Mouse (Mus musculus): ENCODE data around the gene Col28a1. TPM values are rescaled to one million over a fixed set of nuclear protein-coding genes. Genes with fewer than 3 reads are reported as not detected.

The Col28a1 gene
- polyA plus RNA-seq, 1 experiment from 2014 or later = 0.32 TPM

DNA sequence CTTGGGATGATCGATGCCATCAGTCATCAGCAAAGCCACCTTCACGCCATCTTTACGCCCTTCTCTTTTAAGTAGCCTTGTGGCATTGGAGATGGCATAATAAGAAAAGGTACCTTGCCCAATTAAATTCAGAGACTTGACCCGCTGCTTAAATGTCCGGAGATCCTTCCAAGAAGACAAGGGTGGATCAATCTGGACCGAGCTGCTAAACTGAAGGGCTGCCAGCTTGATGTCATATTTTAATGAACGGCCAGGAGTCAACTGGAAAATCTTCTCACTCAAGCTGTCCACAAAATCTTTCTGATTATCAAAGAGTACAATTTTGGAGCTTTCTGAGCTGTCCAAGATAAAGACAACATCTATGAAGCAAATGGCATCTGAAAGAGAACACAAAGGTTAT lies 17.1 kb downstream of the Col28a1 start:
- Histone ChIP-seq H3K4me2 (replicated peaks; ENCODE audit: low read depth, low read length) (no peak overlapping the region), H3K27ac (ENCODE audit: low read length) (no peak overlapping the region), H3K9me3 (ENCODE audit: low read length) (no peaks in the 10 kb centered on the region), H3K4me3 (ENCODE audit: low read length) (no peak overlapping the region), H3K9ac (replicated peaks; ENCODE audit: low read length) (no peak overlapping the region), H3K27me3 (ENCODE audit: insufficient read depth, low read length) (no peaks in the 10 kb centered on the region), H3K36me3 (ENCODE audit: insufficient read depth, low read length) (no peaks in the 10 kb centered on the region), H3K4me1 (ENCODE audit: insufficient read depth, low read length) (no peaks in the 10 kb centered on the region)
- WGBS = 94% methylated on average over 7 of the region's 7 CpGs
- no peak for ATAC-seq (ENCODE audit: low FRiP score, low TSS enrichment)

GRCm38 (mm10) chr6:8174062-8174461 lies 18.4 kb downstream of the Col28a1 start:
- 54% methylated on average over 2 of the region's 2 CpGs for WGBS
- ATAC-seq (ENCODE audit: low FRiP score, low TSS enrichment) = peak; percentile 51; the same call in 1 of the 2 replicates
- Histone ChIP-seq H3K4me2 (replicated peaks; ENCODE audit: low read depth, low read length) (no peak overlapping the region), H3K27me3 (ENCODE audit: insufficient read depth, low read length) (no peaks in the 10 kb centered on the region), H3K9me3 (ENCODE audit: low read length) (no peaks in the 10 kb centered on the region), H3K9ac (replicated peaks; ENCODE audit: low read length) (no peak overlapping the region), H3K4me1 (ENCODE audit: insufficient read depth, low read length) (no peaks in the 10 kb centered on the region), H3K36me3 (ENCODE audit: insufficient read depth, low read length) (no peaks in the 10 kb centered on the region), H3K4me3 (ENCODE audit: low read length) (no peak overlapping the region), H3K27ac (ENCODE audit: low read length) (no peak overlapping the region)

- Histone ChIP-seq H3K36me3 (ENCODE audit: insufficient read depth, low read length) (no peaks in the 10 kb centered on the region), H3K9me3 (ENCODE audit: low read length) (no peaks in the 10 kb centered on the region), H3K4me1 (ENCODE audit: insufficient read depth, low read length) (no peaks in the 10 kb centered on the region), H3K4me2 (replicated peaks; ENCODE audit: low read depth, low read length) (no peak overlapping the region), H3K4me3 (ENCODE audit: low read length) (no peak overlapping the region), H3K9ac (replicated peaks; ENCODE audit: low read length) (no peak overlapping the region), H3K27ac (ENCODE audit: low read length) (no peak overlapping the region), H3K27me3 (ENCODE audit: insufficient read depth, low read length) (no peaks in the 10 kb centered on the region)
- ATAC-seq (ENCODE audit: low FRiP score, low TSS enrichment) = no peak
- WGBS = 58% methylated on average over 1 of the region's 1 CpGs
These were observed 20.3 kb downstream of the Col28a1 start for GRCm38 (mm10) chr6:8172101-8172500.

DNA sequence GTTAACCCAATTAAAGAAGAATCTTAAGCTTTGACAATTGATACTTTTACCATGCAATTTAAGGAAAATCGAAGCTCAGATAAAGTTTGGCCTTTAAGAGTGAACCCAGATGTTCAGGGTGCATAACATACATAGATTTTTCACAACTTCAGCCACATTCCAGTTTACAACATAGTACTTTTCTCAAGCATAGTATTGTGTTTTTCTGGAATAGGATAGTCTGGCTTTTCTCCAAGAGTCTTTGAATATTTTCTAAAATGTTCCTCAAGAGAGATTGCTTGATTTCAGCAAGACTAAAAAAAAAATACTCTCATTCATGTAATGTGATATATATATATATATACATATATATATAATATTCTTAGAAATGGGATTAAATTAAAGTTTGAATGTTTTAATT lies 27.7 kb downstream of the Col28a1 start:
- no peak overlapping the region for H3K9ac ChIP-seq (replicated peaks; ENCODE audit: low read length)
- no peak overlapping the region for H3K4me2 ChIP-seq (replicated peaks; ENCODE audit: low read depth, low read length)
- no peaks in the 10 kb centered on the region for H3K36me3 ChIP-seq (ENCODE audit: insufficient read depth, low read length)
- no peak overlapping the region for H3K4me3 ChIP-seq (ENCODE audit: low read length)
- no peak overlapping the region for H3K27ac ChIP-seq (ENCODE audit: low read length)
- no peaks in the 10 kb centered on the region for H3K9me3 ChIP-seq (ENCODE audit: low read length)
- H3K4me1 ChIP-seq (ENCODE audit: insufficient read depth, low read length) = no peaks in the 10 kb centered on the region
- ATAC-seq (ENCODE audit: low FRiP score, low TSS enrichment) = no peak
- WGBS = 46% methylated on average over 1 of the region's 1 CpGs
- no peaks in the 10 kb centered on the region for H3K27me3 ChIP-seq (ENCODE audit: insufficient read depth, low read length)

- Histone ChIP-seq H3K4me2 (replicated peaks; ENCODE audit: low read depth, low read length) (no peak overlapping the region), H3K9me3 (ENCODE audit: low read length) (no peaks in the 10 kb centered on the region), H3K4me3 (ENCODE audit: low read length) (no peak overlapping the region), H3K36me3 (ENCODE audit: insufficient read depth, low read length) (no peaks in the 10 kb centered on the region), H3K4me1 (ENCODE audit: insufficient read depth, low read length) (no peaks in the 10 kb centered on the region), H3K27ac (ENCODE audit: low read length) (no peak overlapping the region), H3K27me3 (ENCODE audit: insufficient read depth, low read length) (no peaks in the 10 kb centered on the region), H3K9ac (replicated peaks; ENCODE audit: low read length) (no peak overlapping the region)
- 48% methylated on average over 2 of the region's 2 CpGs for WGBS
- ATAC-seq (ENCODE audit: low FRiP score, low TSS enrichment) = no peak
These were observed 32.4 kb downstream of the Col28a1 start for GRCm38 (mm10) chr6:8160001-8160400.

GRCm38 (mm10) chr6:8157121-8157520 lies 35.3 kb downstream of the Col28a1 start:
- no peaks in the 10 kb centered on the region for H3K9me3 ChIP-seq (ENCODE audit: low read length)
- no peaks in the 10 kb centered on the region for H3K36me3 ChIP-seq (ENCODE audit: insufficient read depth, low read length)
- no peak overlapping the region for H3K4me2 ChIP-seq (replicated peaks; ENCODE audit: low read depth, low read length)
- no peak overlapping the region for H3K9ac ChIP-seq (replicated peaks; ENCODE audit: low read length)
- no peak for ATAC-seq (ENCODE audit: low FRiP score, low TSS enrichment)
- no peak overlapping the region for H3K4me3 ChIP-seq (ENCODE audit: low read length)
- H3K4me1 ChIP-seq (ENCODE audit: insufficient read depth, low read length) = no peaks in the 10 kb centered on the region
- no peak overlapping the region for H3K27ac ChIP-seq (ENCODE audit: low read length)
- no peaks in the 10 kb centered on the region for H3K27me3 ChIP-seq (ENCODE audit: insufficient read depth, low read length)

DNA sequence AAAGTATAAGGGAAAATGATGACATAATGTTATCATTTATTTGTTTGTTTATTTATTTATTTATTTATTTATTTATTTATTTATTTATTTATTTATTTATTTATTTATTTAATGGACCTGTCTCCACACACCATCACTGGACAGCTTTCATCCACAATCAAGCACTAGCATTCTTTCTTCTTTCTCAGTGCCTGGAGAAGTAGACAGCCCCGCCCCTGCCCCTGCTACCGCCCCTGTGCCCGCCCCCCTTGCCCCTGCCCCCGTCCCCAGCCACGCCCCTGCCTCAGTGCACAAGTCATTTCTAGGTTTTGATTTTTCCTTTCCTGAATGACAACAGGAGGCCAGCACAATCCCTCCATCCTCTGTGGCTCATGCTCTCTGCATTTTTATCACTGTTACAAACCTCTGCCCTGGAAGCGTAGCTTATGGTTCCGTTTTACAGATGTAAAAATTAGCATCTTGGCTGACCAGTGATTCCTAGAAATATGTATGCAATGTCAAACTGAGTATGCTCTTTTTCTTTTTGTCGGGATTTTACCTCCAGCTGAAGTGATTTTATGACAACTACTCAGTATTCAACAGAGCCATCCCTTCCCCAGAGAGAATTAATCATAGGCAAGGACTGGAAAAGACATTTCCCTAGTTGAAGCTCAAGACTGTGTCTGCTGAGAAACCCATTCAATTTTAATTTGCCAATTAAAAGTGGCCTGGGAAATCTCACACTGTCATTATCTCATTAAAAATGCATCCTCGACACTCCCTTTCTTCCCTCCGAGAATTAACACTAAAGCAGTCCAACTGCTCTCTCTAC lies 39.7 kb downstream of the Col28a1 start:
- H3K36me3 ChIP-seq (ENCODE audit: insufficient read depth, low read length) = no peaks in the 10 kb centered on the region
- H3K4me1 ChIP-seq (ENCODE audit: insufficient read depth, low read length) = no peaks in the 10 kb centered on the region
- ATAC-seq (ENCODE audit: low FRiP score, low TSS enrichment) = no peak
- no peaks in the 10 kb centered on the region for H3K9me3 ChIP-seq (ENCODE audit: low read length)
- no peaks in the 10 kb centered on the region for H3K27me3 ChIP-seq (ENCODE audit: insufficient read depth, low read length)
- no peak overlapping the region for H3K27ac ChIP-seq (ENCODE audit: low read length)
- H3K4me2 ChIP-seq (replicated peaks; ENCODE audit: low read depth, low read length) = no peak overlapping the region
- H3K9ac ChIP-seq (replicated peaks; ENCODE audit: low read length) = no peak overlapping the region
- WGBS = 59% methylated on average over 10 of the region's 10 CpGs
- H3K4me3 ChIP-seq (ENCODE audit: low read length) = no peak overlapping the region

DNA sequence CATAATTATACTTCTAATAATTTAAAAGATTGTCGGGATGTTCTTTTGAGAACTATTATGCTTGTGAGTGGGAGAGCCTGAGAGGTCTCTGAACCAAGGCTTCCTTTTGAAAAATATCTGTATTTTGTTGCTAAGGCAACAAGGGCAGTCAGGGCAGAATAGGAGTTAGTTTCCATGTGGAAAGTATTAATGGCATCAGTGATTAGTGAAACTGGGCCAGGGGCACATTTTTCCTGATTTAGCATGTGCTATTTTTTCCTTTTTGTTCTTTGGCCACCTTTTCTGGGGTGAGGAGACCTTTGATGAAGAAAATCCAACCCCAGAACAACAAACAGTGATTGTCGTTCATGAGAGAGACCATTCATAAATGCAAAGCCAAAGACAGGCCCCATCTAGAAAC lies 43.5 kb downstream of the Col28a1 start:
- Histone ChIP-seq H3K9me3 (ENCODE audit: low read length) (no peaks in the 10 kb centered on the region), H3K36me3 (ENCODE audit: insufficient read depth, low read length) (no peaks in the 10 kb centered on the region), H3K27me3 (ENCODE audit: insufficient read depth, low read length) (no peaks in the 10 kb centered on the region), H3K4me2 (replicated peaks; ENCODE audit: low read depth, low read length) (no peak overlapping the region), H3K9ac (replicated peaks; ENCODE audit: low read length) (no peak overlapping the region), H3K4me3 (ENCODE audit: low read length) (no peak overlapping the region), H3K4me1 (ENCODE audit: insufficient read depth, low read length) (no peaks in the 10 kb centered on the region), H3K27ac (ENCODE audit: low read length) (no peak overlapping the region)
- no peak for ATAC-seq (ENCODE audit: low FRiP score, low TSS enrichment)
- 81% methylated on average over 2 of the region's 2 CpGs for WGBS

GRCm38 (mm10) chr6:8141881-8142280 lies 50.5 kb downstream of the Col28a1 start:
- no peak for ATAC-seq (ENCODE audit: low FRiP score, low TSS enrichment)
- no peak overlapping the region for H3K27ac ChIP-seq (ENCODE audit: low read length)
- H3K4me1 ChIP-seq (ENCODE audit: insufficient read depth, low read length) = no peaks in the 10 kb centered on the region
- H3K36me3 ChIP-seq (ENCODE audit: insufficient read depth, low read length) = no peaks in the 10 kb centered on the region
- H3K9ac ChIP-seq (replicated peaks; ENCODE audit: low read length) = no peak overlapping the region
- no peaks in the 10 kb centered on the region for H3K27me3 ChIP-seq (ENCODE audit: insufficient read depth, low read length)
- no peaks in the 10 kb centered on the region for H3K9me3 ChIP-seq (ENCODE audit: low read length)
- H3K4me3 ChIP-seq (ENCODE audit: low read length) = no peak overlapping the region
- H3K4me2 ChIP-seq (replicated peaks; ENCODE audit: low read depth, low read length) = no peak overlapping the region
- 36% methylated on average over 1 of the region's 1 CpGs for WGBS

GRCm38 (mm10) chr6:8130149-8130548 lies 62.3 kb downstream of the Col28a1 start:
- no peak overlapping the region for H3K4me3 ChIP-seq (ENCODE audit: low read length)
- no peaks in the 10 kb centered on the region for H3K9me3 ChIP-seq (ENCODE audit: low read length)
- H3K4me2 ChIP-seq (replicated peaks; ENCODE audit: low read depth, low read length) = no peak overlapping the region
- no peaks in the 10 kb centered on the region for H3K4me1 ChIP-seq (ENCODE audit: insufficient read depth, low read length)
- H3K27ac ChIP-seq (ENCODE audit: low read length) = no peak overlapping the region
- ATAC-seq (ENCODE audit: low FRiP score, low TSS enrichment) = no peak
- H3K27me3 ChIP-seq (ENCODE audit: insufficient read depth, low read length) = no peaks in the 10 kb centered on the region
- WGBS = 70% methylated on average over 7 of the region's 7 CpGs
- no peaks in the 10 kb centered on the region for H3K36me3 ChIP-seq (ENCODE audit: insufficient read depth, low read length)
- H3K9ac ChIP-seq (replicated peaks; ENCODE audit: low read length) = no peak overlapping the region

All from kidney, embryonic 16.5 days (tissue).